Mouse (Mus musculus) spleen, adult 10 weeks (tissue): ENCODE results near the gene Erap1. TPM values are rescaled to one million over a fixed set of nuclear protein-coding genes. Genes with fewer than 3 reads are reported as not detected.

Source experiments
- polyA plus RNA-seq: library from polyadenylated mRNA; stranded (reverse); fragments of 350-450 nt; fragmentation: Illumina TruSeq; extraction: RNeasy Lipid Tissue Mini Kit (QIAGEN cat#74804); gene quantifications from one replicate; pipeline ENCODE4 v1.2.3, GENCODE M21; 2015; ENCODE audit warnings: low replicate concordance; ENCODE audit not compliant: insufficient read depth

Erap1 gene
- polyA plus RNA-seq: 83.9 TPM

DNA sequence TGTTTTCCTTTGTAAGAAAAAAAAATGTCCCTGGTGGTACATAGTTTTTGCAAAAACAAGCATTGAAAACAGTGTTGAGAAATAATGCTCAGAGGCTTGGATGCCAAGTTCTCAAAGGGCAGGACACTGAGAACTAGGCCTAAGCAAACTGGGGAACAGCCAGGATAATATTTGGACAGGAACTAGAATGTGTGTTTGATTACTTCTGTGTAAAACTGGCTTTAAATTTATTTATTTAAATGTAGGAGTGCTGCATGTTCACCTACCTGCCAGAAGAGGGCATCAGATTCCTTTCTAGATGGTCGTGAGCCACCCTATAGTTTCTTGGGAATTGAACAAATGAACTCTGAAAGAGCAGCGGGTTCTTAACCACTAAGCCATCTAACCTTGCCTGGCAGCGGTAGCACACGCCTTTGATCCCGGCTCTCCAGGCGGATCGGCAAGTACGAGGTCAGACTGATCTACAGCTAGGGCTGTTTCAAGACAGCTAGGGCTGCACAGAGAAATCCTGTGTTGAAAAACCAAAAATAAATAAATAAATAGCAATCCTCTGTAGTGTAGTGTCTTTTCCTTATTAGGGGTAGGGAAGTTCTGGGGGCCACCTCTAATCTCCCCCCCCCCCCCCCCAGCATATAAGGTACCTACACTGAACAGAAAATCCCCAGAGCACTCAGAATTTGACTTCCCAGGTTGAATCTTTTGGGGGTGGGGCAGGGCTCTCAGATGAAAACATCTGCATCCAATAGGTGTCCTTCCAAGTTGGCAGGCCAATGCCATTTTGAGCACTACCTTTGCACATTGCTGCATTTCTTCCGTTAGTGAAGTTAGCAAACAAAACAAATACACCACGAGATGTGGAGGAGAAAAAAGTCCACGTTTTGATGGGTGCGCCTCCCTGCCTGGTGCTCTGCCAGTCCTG is at the start of gene Erap1:
Erap1 (plus strand) TSS at position 776 of the 919 bp plus-strand sequence.

Other genes starting within 250 kb of the Erap1 start
- 5.7 TPM for gene Zfp72, start 248.7 kb upstream of the Erap1 start, polyA plus RNA-seq
- gene Ftl1-ps1, start 239.9 kb upstream of the Erap1 start, polyA plus RNA-seq: 8.3 TPM
- 28.6 TPM for gene Zfp825, start 145.6 kb upstream of the Erap1 start, polyA plus RNA-seq
- 140 TPM for gene Cast, start 169.2 kb downstream of the Erap1 start, polyA plus RNA-seq